Mouse (Mus musculus): ENCODE results near the gene Faah. TPM values are rescaled to one million over a fixed set of nuclear protein-coding genes. Genes with fewer than 3 reads are reported as not detected.

Faah gene
- polyA plus RNA-seq, 1 experiment, result not detected

- Histone ChIP-seq H3K27ac (replicated peaks; ENCODE audit: low read depth, low read length) (no peak overlapping the region), H3K4me3 (ENCODE audit: insufficient read depth, low read depth, low read length) (no peak overlapping the region), H3K4me1 (ENCODE audit: control insufficient read depth, insufficient read depth, insufficient read length, low read length) (no peaks in the 10 kb centered on the region; the same call in 1 of the 2 replicates)
Measured at GRCm38 (mm10) chr4:115940681-115941080, 77.0 kb downstream of the Faah start.

- Histone ChIP-seq H3K4me1 (ENCODE audit: control insufficient read depth, insufficient read depth, insufficient read length, low read length) (no peaks in the 10 kb centered on the region; the same call in 1 of the 2 replicates), H3K27ac (replicated peaks; ENCODE audit: low read depth, low read length) (no peak within 1 kb of the TSS), H3K4me3 (ENCODE audit: insufficient read depth, low read depth, low read length) (no peak within 1 kb of the TSS)
Measured at GRCm38 (mm10) chr4:115939295-115940102, 78.2 kb downstream of the Faah start, which contains the start of gene Dmbx1. Gene Dmbx1, minus strand, starts transcription at chr4:115939926.

DNA sequence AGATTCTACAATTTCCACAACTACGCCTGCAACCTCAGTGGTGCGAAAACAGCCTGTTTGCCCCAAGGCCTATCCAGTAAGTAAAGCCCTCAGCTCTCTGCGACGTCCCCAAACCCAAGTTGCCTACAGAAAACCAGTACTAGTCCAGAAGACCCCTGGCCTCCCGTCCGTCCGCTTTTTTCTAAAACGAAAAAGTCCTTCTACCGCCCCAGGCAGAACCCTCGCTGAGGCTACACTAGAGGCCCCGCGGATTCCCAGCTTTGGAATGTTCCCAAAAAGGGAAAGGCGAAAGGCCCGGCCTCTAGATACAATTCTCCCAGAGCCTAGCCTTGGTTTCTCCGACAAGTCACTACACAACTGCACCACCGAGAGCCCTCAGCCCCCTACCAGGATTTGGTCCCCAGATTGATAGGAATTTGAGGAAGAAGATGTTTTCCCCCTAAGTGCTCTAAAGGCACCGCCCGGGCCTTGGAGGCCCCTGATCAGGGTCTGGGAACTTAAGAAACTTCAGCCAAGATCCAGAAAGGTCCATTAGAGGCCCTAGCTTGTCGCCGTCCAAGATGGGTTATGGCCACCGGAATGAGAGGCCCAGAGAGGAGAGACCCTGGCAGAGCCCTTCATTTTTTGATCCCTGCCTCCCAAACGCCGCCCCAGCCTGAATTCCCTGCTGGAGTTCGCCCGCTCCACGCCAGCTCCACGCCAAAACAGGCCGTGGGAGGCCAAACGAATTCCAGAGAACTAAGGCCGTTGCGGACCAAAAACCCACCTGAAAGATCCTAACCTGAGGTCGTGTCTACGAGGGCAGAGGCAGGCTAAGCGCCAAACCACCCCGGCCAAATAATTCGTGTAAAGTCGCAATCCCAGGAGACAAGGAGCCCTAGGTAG is 79.2 kb downstream of the Faah start:
- Histone ChIP-seq H3K4me3 (ENCODE audit: insufficient read depth, low read depth, low read length) (no peak overlapping the region), H3K27ac (replicated peaks; ENCODE audit: low read depth, low read length) (no peak overlapping the region), H3K4me1 (ENCODE audit: control insufficient read depth, insufficient read depth, insufficient read length, low read length) (no peaks in the 10 kb centered on the region; the same call in 1 of the 2 replicates)

DNA sequence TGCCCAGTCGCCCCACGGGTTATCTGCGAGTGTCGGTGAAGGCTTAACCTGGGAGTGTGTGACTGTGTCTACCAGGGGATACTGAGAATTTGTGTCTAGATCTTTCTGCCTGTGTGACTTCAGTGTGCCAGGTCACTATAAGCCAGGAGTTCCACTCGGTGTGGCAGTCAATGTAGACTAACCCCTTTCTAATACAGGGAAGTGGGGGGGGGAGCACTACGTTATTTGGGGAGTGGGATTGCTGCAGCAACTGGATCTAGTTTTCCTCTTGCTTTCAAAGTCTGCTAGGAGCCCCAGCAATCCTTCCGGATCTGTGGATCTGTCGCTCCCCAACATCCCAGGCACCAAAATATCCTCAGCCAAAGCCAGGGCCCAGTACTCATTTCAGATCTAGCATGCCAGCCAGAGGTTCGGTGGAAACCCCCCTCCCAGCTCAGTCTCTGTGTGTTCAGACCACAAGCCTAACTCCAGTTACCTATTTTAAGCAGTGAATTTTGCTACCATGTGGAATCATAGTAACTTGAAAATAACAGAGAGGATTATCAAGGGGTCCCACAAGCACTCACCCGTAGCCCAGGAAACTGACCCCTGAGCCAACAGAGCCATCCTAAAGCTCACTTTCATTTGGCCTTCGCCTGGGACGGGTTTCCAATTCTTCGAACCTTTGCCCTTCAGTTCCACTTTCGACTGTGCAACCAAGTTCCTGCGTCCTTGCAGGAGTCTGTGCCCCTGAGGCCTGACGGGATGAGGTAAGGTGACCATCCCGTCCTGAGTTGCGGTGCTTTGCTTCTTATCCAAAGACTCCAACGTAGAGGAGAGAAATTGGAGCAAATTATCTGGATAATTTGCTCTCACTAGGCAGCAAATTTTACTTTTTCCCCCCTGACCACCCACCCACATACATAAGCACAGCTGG is 80.4 kb downstream of the Faah start:
- H3K4me1 ChIP-seq (ENCODE audit: control insufficient read depth, insufficient read depth, insufficient read length, low read length), result no peaks in the 10 kb centered on the region; the same call in 1 of the 2 replicates
- 0 out of 2 replicates have a peak overlapping the region, but pooled peaks have one; percentile 3 for H3K4me3 ChIP-seq (ENCODE audit: insufficient read depth, low read depth, low read length)
- no peak overlapping the region for H3K27ac ChIP-seq (replicated peaks; ENCODE audit: low read depth, low read length)

GRCm38 (mm10) chr4:115936646-115937045 is 81.1 kb downstream of the Faah start:
- Histone ChIP-seq H3K4me3 (ENCODE audit: insufficient read depth, low read depth, low read length) (no peak overlapping the region), H3K27ac (replicated peaks; ENCODE audit: low read depth, low read length) (no peak overlapping the region), H3K4me1 (ENCODE audit: control insufficient read depth, insufficient read depth, insufficient read length, low read length) (no peaks in the 10 kb centered on the region; the same call in 1 of the 2 replicates)

GRCm38 (mm10) chr4:115935835-115936581 is 81.7 kb downstream of the Faah start:
- Histone ChIP-seq H3K27ac (replicated peaks; ENCODE audit: low read depth, low read length) (no peak overlapping the region), H3K4me3 (ENCODE audit: insufficient read depth, low read depth, low read length) (no peak overlapping the region), H3K4me1 (ENCODE audit: control insufficient read depth, insufficient read depth, insufficient read length, low read length) (no peaks in the 10 kb centered on the region; the same call in 1 of the 2 replicates)

GRCm38 (mm10) chr4:115931556-115932088 is 86.1 kb downstream of the Faah start:
- no peak overlapping the region for H3K27ac ChIP-seq (replicated peaks; ENCODE audit: low read depth, low read length)
- H3K4me1 ChIP-seq (ENCODE audit: control insufficient read depth, insufficient read depth, insufficient read length, low read length), result no peaks in the 10 kb centered on the region; the same call in 1 of the 2 replicates
- H3K4me3 ChIP-seq (ENCODE audit: insufficient read depth, low read depth, low read length), result no peak overlapping the region

DNA sequence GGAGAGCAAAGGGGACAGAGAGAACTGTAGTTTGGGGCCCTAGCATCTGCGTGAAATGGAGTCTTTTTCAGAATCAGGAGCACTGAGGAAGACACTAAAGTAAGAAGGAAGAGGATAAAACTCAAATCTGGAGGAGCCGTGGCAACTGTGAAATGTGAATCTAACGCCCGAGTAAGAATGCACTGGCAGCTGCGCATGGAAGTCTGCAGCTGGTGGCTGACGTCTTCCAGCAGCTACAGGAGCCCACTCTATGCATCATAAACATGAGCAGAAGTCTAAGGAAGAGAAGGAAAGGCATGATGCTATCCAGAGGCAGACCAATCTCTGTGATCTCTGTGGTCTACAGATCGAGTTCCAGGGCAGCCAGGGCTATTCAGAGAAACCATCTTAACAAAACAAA is 90.1 kb downstream of the Faah start:
- no peaks in the 10 kb centered on the region for H3K4me1 ChIP-seq (ENCODE audit: control insufficient read depth, insufficient read depth, insufficient read length, low read length)
- H3K4me3 ChIP-seq (ENCODE audit: insufficient read depth, low read depth, low read length), result no peak overlapping the region
- H3K27ac ChIP-seq (replicated peaks; ENCODE audit: low read depth, low read length), result no peak overlapping the region

GRCm38 (mm10) chr4:115923262-115923880 is 94.4 kb downstream of the Faah start:
- Histone ChIP-seq H3K4me1 (ENCODE audit: control insufficient read depth, insufficient read depth, insufficient read length, low read length) (no peaks in the 10 kb centered on the region), H3K4me3 (ENCODE audit: insufficient read depth, low read depth, low read length) (no peak overlapping the region), H3K27ac (replicated peaks; ENCODE audit: low read depth, low read length) (no peak overlapping the region)

DNA sequence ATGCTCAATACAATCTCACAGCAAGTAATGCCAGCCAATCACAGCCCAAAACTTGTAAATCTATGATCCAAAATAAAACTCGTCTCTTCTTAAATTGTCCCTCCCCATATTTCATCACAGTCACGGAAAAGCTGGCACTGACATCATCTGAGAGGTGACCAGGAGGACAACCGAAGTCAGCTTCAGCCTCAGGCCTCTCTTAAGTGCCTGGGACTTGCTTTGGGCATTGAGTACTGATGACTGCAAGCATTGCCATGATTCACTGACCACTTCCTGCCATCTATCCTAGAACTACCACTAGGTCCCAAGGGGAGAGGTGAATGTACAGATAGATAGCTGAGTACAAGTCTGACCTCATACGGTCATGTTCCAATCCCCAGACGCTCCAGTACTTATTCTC is 95.0 kb downstream of the Faah start:
- no peak overlapping the region for H3K27ac ChIP-seq (replicated peaks; ENCODE audit: low read depth, low read length)
- no peak overlapping the region for H3K4me3 ChIP-seq (ENCODE audit: insufficient read depth, low read depth, low read length)
- H3K4me1 ChIP-seq (ENCODE audit: control insufficient read depth, insufficient read depth, insufficient read length, low read length), result no peaks in the 10 kb centered on the region

DNA sequence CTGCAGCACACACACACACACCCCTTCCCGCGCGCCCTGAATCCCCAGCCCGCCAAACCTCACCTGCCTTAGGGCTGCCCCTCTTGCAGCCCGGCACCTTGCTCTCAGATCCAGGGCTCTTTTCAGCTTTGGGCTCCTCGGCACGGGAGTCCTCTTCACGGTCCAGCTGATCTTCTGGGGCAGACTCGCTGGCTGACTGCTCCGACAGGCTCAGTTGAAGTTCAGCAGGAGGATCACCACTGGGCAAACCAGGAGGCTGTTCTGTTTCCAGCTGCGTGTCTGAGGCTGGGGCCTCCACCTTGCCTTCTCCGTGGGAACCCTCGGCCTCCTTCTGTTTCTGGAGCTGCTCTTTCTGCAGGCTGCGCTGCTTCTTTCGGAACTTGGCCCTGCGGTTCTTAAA is 97.8 kb downstream of the Faah start:
- Histone ChIP-seq H3K27ac (replicated peaks; ENCODE audit: low read depth, low read length) (no peak overlapping the region), H3K4me1 (ENCODE audit: control insufficient read depth, insufficient read depth, insufficient read length, low read length) (no peaks in the 10 kb centered on the region), H3K4me3 (ENCODE audit: insufficient read depth, low read depth, low read length) (no peak overlapping the region)
